Mouse (Mus musculus) midbrain, embryonic 12.5 days (tissue): ENCODE data around the gene Paxip1. TPM values are rescaled to one million over a fixed set of nuclear protein-coding genes. Genes with fewer than 3 reads are reported as not detected.

Experiments used
- polyA plus RNA-seq: library from polyadenylated mRNA; unstranded; fragments of >200 nt; fragmentation: Nextera tagmentation; extraction: Ambion mirVana; gene quantifications from 2 replicates; pipeline ENCODE4 v1.2.1, GENCODE M21; 2016

The Paxip1 gene
- polyA plus RNA-seq, 1 experiment from 2014 or later: 42.2 TPM

Other genes starting within 250 kb of the Paxip1 start
- gene Htr5a, start 50.5 kb upstream of the Paxip1 start, polyA plus RNA-seq: 0.16 and 0.17 TPM in 2 replicates